Mouse (Mus musculus): ENCODE measurements around the gene Miox. TPM values are rescaled to one million over a fixed set of nuclear protein-coding genes. Genes with fewer than 3 reads are reported as not detected.

Gene Miox
- polyA plus RNA-seq (2015; fragmentation: Nextera tagmentation; extraction: Ambion mirVana), result not detected in 2 replicates

GRCm38 (mm10) chr15:89334271-89334670, at the start of gene Miox:
TSS of gene Miox (plus strand) at chr15:89334398.
- H3K9me3 ChIP-seq (replicated peaks), result no peaks in the 10 kb centered on the region
- H3K4me1 ChIP-seq, result no peaks in the 10 kb centered on the region
- WGBS, result 91% methylated on average over 7 of the region's 7 CpGs
- no peak for ATAC-seq (ENCODE audit: low FRiP score)
- H3K9ac ChIP-seq (replicated peaks), result no peak within 1 kb of the TSS
- no peak within 1 kb of the TSS for H3K27ac ChIP-seq (replicated peaks)
- H3K4me2 ChIP-seq, result no peak within 1 kb of the TSS
- no peaks in the 10 kb centered on the region for H3K27me3 ChIP-seq (replicated peaks)
- no peak within 1 kb of the TSS for H3K4me3 ChIP-seq (replicated peaks)
- H3K36me3 ChIP-seq, result no peaks in the 10 kb centered on the region

GRCm38 (mm10) chr15:89285004-89285403, 49.2 kb upstream of the Miox start:
- Histone ChIP-seq H3K9me3 (replicated peaks) (no peaks in the 10 kb centered on the region), H3K27me3 (replicated peaks) (no peaks in the 10 kb centered on the region), H3K9ac (replicated peaks) (no peak overlapping the region), H3K4me2 (no peak overlapping the region), H3K4me3 (replicated peaks) (no peak overlapping the region), H3K36me3 (peaks cover 91% of the 10 kb centered on the region), H3K27ac (replicated peaks) (no peak overlapping the region), H3K4me1 (no peaks in the 10 kb centered on the region)
- ATAC-seq (ENCODE audit: low FRiP score), result no peak

GRCm38 (mm10) chr15:89285478-89285877, 48.7 kb upstream of the Miox start:
- WGBS, result 96% methylated on average over 5 of the region's 5 CpGs
- Histone ChIP-seq H3K4me2 (no peak overlapping the region), H3K4me1 (no peaks in the 10 kb centered on the region), H3K27me3 (replicated peaks) (no peaks in the 10 kb centered on the region), H3K4me3 (replicated peaks) (no peak overlapping the region), H3K27ac (replicated peaks) (no peak overlapping the region), H3K36me3 (peaks cover 90% of the 10 kb centered on the region), H3K9me3 (replicated peaks) (no peaks in the 10 kb centered on the region), H3K9ac (replicated peaks) (no peak overlapping the region)
- ATAC-seq (ENCODE audit: low FRiP score), result no peak

- Histone ChIP-seq H3K4me1 (no peaks in the 10 kb centered on the region), H3K4me2 (no peak overlapping the region), H3K27me3 (replicated peaks) (no peaks in the 10 kb centered on the region), H3K9ac (replicated peaks) (no peak overlapping the region), H3K9me3 (replicated peaks) (no peaks in the 10 kb centered on the region), H3K27ac (replicated peaks) (no peak overlapping the region), H3K36me3 (peaks cover 90% of the 10 kb centered on the region), H3K4me3 (replicated peaks) (no peak overlapping the region)
- 81% methylated on average over 7 of the region's 7 CpGs for WGBS
- ATAC-seq (ENCODE audit: low FRiP score), result no peak
Observed at GRCm38 (mm10) chr15:89286114-89286513, 48.1 kb upstream of the Miox start.

GRCm38 (mm10) chr15:89286582-89286981, 47.6 kb upstream of the Miox start:
- H3K27ac ChIP-seq (replicated peaks), result peak overlapping the region; percentile 51; the same call in 1 of the 2 replicates
- H3K27me3 ChIP-seq (replicated peaks), result no peaks in the 10 kb centered on the region
- H3K4me3 ChIP-seq (replicated peaks), result no peak overlapping the region
- WGBS, result 68% methylated on average over 5 of the region's 5 CpGs
- H3K9ac ChIP-seq (replicated peaks), result no peak overlapping the region
- peaks cover 90% of the 10 kb centered on the region for H3K36me3 ChIP-seq
- H3K9me3 ChIP-seq (replicated peaks), result no peaks in the 10 kb centered on the region
- no peak overlapping the region for H3K4me2 ChIP-seq
- no peaks in the 10 kb centered on the region for H3K4me1 ChIP-seq
- no peak for ATAC-seq (ENCODE audit: low FRiP score)

- no peak overlapping the region for H3K4me3 ChIP-seq (replicated peaks)
- ATAC-seq (ENCODE audit: low FRiP score), result no peak
- no peak overlapping the region for H3K9ac ChIP-seq (replicated peaks)
- no peaks in the 10 kb centered on the region for H3K4me1 ChIP-seq
- H3K27me3 ChIP-seq (replicated peaks), result no peaks in the 10 kb centered on the region
- H3K36me3 ChIP-seq, result peaks cover 90% of the 10 kb centered on the region
- H3K27ac ChIP-seq (replicated peaks), result no peak overlapping the region
- H3K9me3 ChIP-seq (replicated peaks), result no peaks in the 10 kb centered on the region
- no peak overlapping the region for H3K4me2 ChIP-seq
- 79% methylated on average over 23 of the region's 23 CpGs for WGBS
Observed at GRCm38 (mm10) chr15:89288227-89288767, 45.9 kb upstream of the Miox start.

- no peaks in the 10 kb centered on the region for H3K9me3 ChIP-seq (replicated peaks)
- H3K4me3 ChIP-seq (replicated peaks), result no peak overlapping the region
- no peak for ATAC-seq (ENCODE audit: low FRiP score)
- H3K9ac ChIP-seq (replicated peaks), result no peak overlapping the region
- H3K27ac ChIP-seq (replicated peaks), result no peak overlapping the region
- H3K4me2 ChIP-seq, result no peak overlapping the region
- H3K27me3 ChIP-seq (replicated peaks), result no peaks in the 10 kb centered on the region
- H3K4me1 ChIP-seq, result no peaks in the 10 kb centered on the region
- WGBS, result 97% methylated on average over 11 of the region's 11 CpGs
- peaks cover 90% of the 10 kb centered on the region for H3K36me3 ChIP-seq
Observed at GRCm38 (mm10) chr15:89289455-89289854, 44.7 kb upstream of the Miox start.

- Histone ChIP-seq H3K9me3 (replicated peaks) (no peaks in the 10 kb centered on the region), H3K4me3 (replicated peaks) (no peak overlapping the region), H3K27me3 (replicated peaks) (no peaks in the 10 kb centered on the region), H3K4me2 (no peak overlapping the region), H3K27ac (replicated peaks) (no peak overlapping the region), H3K9ac (replicated peaks) (no peak overlapping the region), H3K36me3 (peaks cover 95% of the 10 kb centered on the region), H3K4me1 (no peaks in the 10 kb centered on the region)
- WGBS, result 92% methylated on average over 3 of the region's 3 CpGs
- ATAC-seq (ENCODE audit: low FRiP score), result no peak
Observed at GRCm38 (mm10) chr15:89291521-89291920, 42.7 kb upstream of the Miox start.

GRCm38 (mm10) chr15:89292795-89293194, 41.4 kb upstream of the Miox start:
- Histone ChIP-seq H3K4me3 (replicated peaks) (no peak overlapping the region), H3K9ac (replicated peaks) (no peak overlapping the region), H3K9me3 (replicated peaks) (no peaks in the 10 kb centered on the region), H3K4me2 (no peak overlapping the region), H3K4me1 (no peaks in the 10 kb centered on the region), H3K27ac (replicated peaks) (no peak overlapping the region), H3K36me3 (peaks cover 98% of the 10 kb centered on the region), H3K27me3 (replicated peaks) (no peaks in the 10 kb centered on the region)
- no peak for ATAC-seq (ENCODE audit: low FRiP score)
- 85% methylated on average over 2 of the region's 2 CpGs for WGBS

GRCm38 (mm10) chr15:89293778-89294177, 40.4 kb upstream of the Miox start:
- H3K4me1 ChIP-seq, result no peaks in the 10 kb centered on the region
- WGBS, result 94% methylated on average over 10 of the region's 10 CpGs
- no peaks in the 10 kb centered on the region for H3K27me3 ChIP-seq (replicated peaks)
- H3K9ac ChIP-seq (replicated peaks), result no peak overlapping the region
- peaks cover 94% of the 10 kb centered on the region for H3K36me3 ChIP-seq
- H3K9me3 ChIP-seq (replicated peaks), result no peaks in the 10 kb centered on the region
- H3K27ac ChIP-seq (replicated peaks), result no peak overlapping the region
- H3K4me3 ChIP-seq (replicated peaks), result no peak overlapping the region
- no peak for ATAC-seq (ENCODE audit: low FRiP score)
- no peak overlapping the region for H3K4me2 ChIP-seq

- Histone ChIP-seq H3K4me2 (no peak overlapping the region), H3K27me3 (replicated peaks) (no peaks in the 10 kb centered on the region), H3K9me3 (replicated peaks) (no peaks in the 10 kb centered on the region), H3K4me3 (replicated peaks) (no peak overlapping the region), H3K36me3 (peaks cover 93% of the 10 kb centered on the region), H3K9ac (replicated peaks) (no peak overlapping the region), H3K27ac (replicated peaks) (no peak overlapping the region), H3K4me1 (no peaks in the 10 kb centered on the region)
- 93% methylated on average over 8 of the region's 8 CpGs for WGBS
- ATAC-seq (ENCODE audit: low FRiP score), result no peak
Observed at GRCm38 (mm10) chr15:89295580-89296165, 38.5 kb upstream of the Miox start.

GRCm38 (mm10) chr15:89296465-89296864, 37.7 kb upstream of the Miox start:
- no peaks in the 10 kb centered on the region for H3K4me1 ChIP-seq
- H3K4me2 ChIP-seq, result no peak overlapping the region
- no peak overlapping the region for H3K4me3 ChIP-seq (replicated peaks)
- H3K27ac ChIP-seq (replicated peaks), result no peak overlapping the region
- no peaks in the 10 kb centered on the region for H3K27me3 ChIP-seq (replicated peaks)
- peaks cover 93% of the 10 kb centered on the region for H3K36me3 ChIP-seq
- no peak for ATAC-seq (ENCODE audit: low FRiP score)
- 65% methylated on average over 1 of the region's 1 CpGs for WGBS
- H3K9ac ChIP-seq (replicated peaks), result no peak overlapping the region
- H3K9me3 ChIP-seq (replicated peaks), result no peaks in the 10 kb centered on the region
